Mouse (Mus musculus): ENCODE measurements around the gene 6030468B19Rik. TPM values are rescaled to one million over a fixed set of nuclear protein-coding genes. Genes with fewer than 3 reads are reported as not detected.

Gene 6030468B19Rik
- polyA plus RNA-seq, 1 experiment from 2014 or later: 4.8 TPM

- H3K36me3 ChIP-seq: peaks cover 79% of the 10 kb centered on the region
- whole genome bisulfite sequencing: 78% methylated on average over 20 of the region's 20 CpGs
- H3K27ac ChIP-seq: no peak overlapping the region
- no peak overlapping the region for H3K4me3 ChIP-seq
- no peaks in the 10 kb centered on the region for H3K9me3 ChIP-seq
- no peaks in the 10 kb centered on the region for H3K27me3 ChIP-seq (ENCODE audit: insufficient read depth, poor library complexity, severe bottlenecking)
- peak; percentile 74 for DNase-seq (ENCODE audit: low spot score)
- H3K4me1 ChIP-seq: peaks cover 20% of the 10 kb centered on the region
These were observed 28.5 kb upstream of the 6030468B19Rik start for GRCm38 (mm10) chr11:117768725-117769682.

- H3K4me3 ChIP-seq: no peak overlapping the region
- no peak overlapping the region for H3K27ac ChIP-seq
- WGBS: 91% methylated on average over 7 of the region's 7 CpGs
- H3K36me3 ChIP-seq: peaks cover 79% of the 10 kb centered on the region
- H3K9me3 ChIP-seq: no peaks in the 10 kb centered on the region
- peaks cover 20% of the 10 kb centered on the region for H3K4me1 ChIP-seq
- DNase-seq (ENCODE audit: low spot score): no peak
- H3K27me3 ChIP-seq (ENCODE audit: insufficient read depth, poor library complexity, severe bottlenecking): no peaks in the 10 kb centered on the region
These were observed 27.8 kb upstream of the 6030468B19Rik start for GRCm38 (mm10) chr11:117769683-117770047.

- H3K27ac ChIP-seq: no peak overlapping the region
- H3K4me3 ChIP-seq: no peak overlapping the region
- no peak for DNase-seq (ENCODE audit: low spot score)
- H3K27me3 ChIP-seq (ENCODE audit: insufficient read depth, poor library complexity, severe bottlenecking): no peaks in the 10 kb centered on the region
- H3K36me3 ChIP-seq: peaks cover 79% of the 10 kb centered on the region
- no peaks in the 10 kb centered on the region for H3K9me3 ChIP-seq
- H3K4me1 ChIP-seq: peaks cover 20% of the 10 kb centered on the region
- 89% methylated on average over 10 of the region's 10 CpGs for WGBS
These were observed 27.1 kb upstream of the 6030468B19Rik start for GRCm38 (mm10) chr11:117770407-117770806.

GRCm38 (mm10) chr11:117772352-117772751, 25.1 kb upstream of the 6030468B19Rik start:
- DNase-seq (ENCODE audit: low spot score): no peak
- Histone ChIP-seq H3K36me3 (peaks cover 81% of the 10 kb centered on the region), H3K9me3 (no peaks in the 10 kb centered on the region), H3K4me3 (no peak overlapping the region), H3K27me3 (ENCODE audit: insufficient read depth, poor library complexity, severe bottlenecking) (no peaks in the 10 kb centered on the region), H3K4me1 (peaks cover 12% of the 10 kb centered on the region), H3K27ac (no peak overlapping the region)
- WGBS: 91% methylated on average over 7 of the region's 7 CpGs

GRCm38 (mm10) chr11:117774925-117775324, 22.5 kb upstream of the 6030468B19Rik start:
- Histone ChIP-seq H3K9me3 (no peaks in the 10 kb centered on the region), H3K27me3 (ENCODE audit: insufficient read depth, poor library complexity, severe bottlenecking) (no peaks in the 10 kb centered on the region), H3K36me3 (peaks cover 80% of the 10 kb centered on the region), H3K4me3 (no peak overlapping the region), H3K27ac (no peak overlapping the region), H3K4me1 (peaks cover 32% of the 10 kb centered on the region)
- WGBS: 90% methylated on average over 10 of the region's 10 CpGs
- no peak for DNase-seq (ENCODE audit: low spot score)

GRCm38 (mm10) chr11:117775540-117775939, 21.9 kb upstream of the 6030468B19Rik start:
- no peak for DNase-seq (ENCODE audit: low spot score)
- Histone ChIP-seq H3K9me3 (no peaks in the 10 kb centered on the region), H3K36me3 (peaks cover 74% of the 10 kb centered on the region), H3K4me1 (peaks cover 39% of the 10 kb centered on the region), H3K27me3 (ENCODE audit: insufficient read depth, poor library complexity, severe bottlenecking) (no peaks in the 10 kb centered on the region), H3K4me3 (no peak overlapping the region), H3K27ac (no peak overlapping the region)
- 90% methylated on average over 11 of the region's 13 CpGs for WGBS

- Histone ChIP-seq H3K36me3 (peaks cover 70% of the 10 kb centered on the region), H3K27me3 (ENCODE audit: insufficient read depth, poor library complexity, severe bottlenecking) (peaks cover 2% of the 10 kb centered on the region; the same call in 1 of the 2 replicates), H3K4me3 (no peak overlapping the region), H3K4me1 (peaks cover 46% of the 10 kb centered on the region), H3K27ac (no peak overlapping the region; the same call in 1 of the 2 replicates), H3K9me3 (no peaks in the 10 kb centered on the region)
- DNase-seq (ENCODE audit: low spot score): no peak
- WGBS: 92% methylated on average over 14 of the region's 14 CpGs
These were observed 21.2 kb upstream of the 6030468B19Rik start for GRCm38 (mm10) chr11:117776085-117776792.

GRCm38 (mm10) chr11:117777111-117777510, 20.3 kb upstream of the 6030468B19Rik start:
- no peaks in the 10 kb centered on the region for H3K9me3 ChIP-seq
- no peak for DNase-seq (ENCODE audit: low spot score)
- H3K4me3 ChIP-seq: no peak overlapping the region
- WGBS: 83% methylated on average over 5 of the region's 5 CpGs
- H3K4me1 ChIP-seq: peaks cover 54% of the 10 kb centered on the region
- peaks cover 11% of the 10 kb centered on the region for H3K27me3 ChIP-seq (ENCODE audit: insufficient read depth, poor library complexity, severe bottlenecking)
- H3K27ac ChIP-seq: no peak overlapping the region
- H3K36me3 ChIP-seq: peaks cover 62% of the 10 kb centered on the region

GRCm38 (mm10) chr11:117778031-117778430, 19.4 kb upstream of the 6030468B19Rik start:
- Histone ChIP-seq H3K4me3 (no peak overlapping the region), H3K4me1 (peaks cover 57% of the 10 kb centered on the region), H3K36me3 (peaks cover 54% of the 10 kb centered on the region), H3K9me3 (no peaks in the 10 kb centered on the region), H3K27me3 (ENCODE audit: insufficient read depth, poor library complexity, severe bottlenecking) (peaks cover 20% of the 10 kb centered on the region), H3K27ac (peak overlapping the region; percentile 37; the same call in 1 of the 2 replicates)
- no peak for DNase-seq (ENCODE audit: low spot score)
- 96% methylated on average over 11 of the region's 11 CpGs for WGBS

- Histone ChIP-seq H3K27ac (peak overlapping the region; percentile 93), H3K36me3 (peaks cover 46% of the 10 kb centered on the region), H3K4me3 (peak overlapping the region; percentile 79), H3K9me3 (no peaks in the 10 kb centered on the region), H3K27me3 (ENCODE audit: insufficient read depth, poor library complexity, severe bottlenecking) (peaks cover 29% of the 10 kb centered on the region), H3K4me1 (peaks cover 63% of the 10 kb centered on the region)
- peak; percentile 78 for DNase-seq (ENCODE audit: low spot score)
- 63% methylated on average over 12 of the region's 12 CpGs for WGBS
These were observed 18.5 kb upstream of the 6030468B19Rik start for GRCm38 (mm10) chr11:117778851-117779433.

GRCm38 (mm10) chr11:117779434-117780198, 17.8 kb upstream of the 6030468B19Rik start:
- peaks cover 63% of the 10 kb centered on the region for H3K4me1 ChIP-seq
- no peaks in the 10 kb centered on the region for H3K9me3 ChIP-seq
- peak; percentile 85 for DNase-seq (ENCODE audit: low spot score)
- H3K36me3 ChIP-seq: peaks cover 39% of the 10 kb centered on the region
- H3K4me3 ChIP-seq: peak overlapping the region; percentile 79
- H3K27me3 ChIP-seq (ENCODE audit: insufficient read depth, poor library complexity, severe bottlenecking): peaks cover 36% of the 10 kb centered on the region
- H3K27ac ChIP-seq: peak overlapping the region; percentile 93
- 3% methylated on average over 38 of the region's 38 CpGs for WGBS

GRCm38 (mm10) chr11:117780199-117780515, 17.3 kb upstream of the 6030468B19Rik start:
- WGBS: under 1% methylated on average over 17 of the region's 17 CpGs
- peak; percentile 76 for DNase-seq (ENCODE audit: low spot score)
- H3K27ac ChIP-seq: peak overlapping the region; percentile 93
- peaks cover 63% of the 10 kb centered on the region for H3K4me1 ChIP-seq
- peaks cover 41% of the 10 kb centered on the region for H3K27me3 ChIP-seq (ENCODE audit: insufficient read depth, poor library complexity, severe bottlenecking)
- peak overlapping the region; percentile 79 for H3K4me3 ChIP-seq
- peaks cover 34% of the 10 kb centered on the region for H3K36me3 ChIP-seq
- H3K9me3 ChIP-seq: no peaks in the 10 kb centered on the region
